Mouse (Mus musculus) spleen, postnatal 36 days (tissue): ENCODE data around the gene Rab31.

ENCODE experiments used
- DNase-seq, 2 experiments: peaks; one replicate each; pipeline ENCODE4 v3.0.0; 2022; ENCODE audit warnings: low spot score in 2 of 2, mixed read lengths in 1 of 2

The Rab31 gene

GRCm38 (mm10) chr17:65666388-65667161 lies 106.0 kb downstream of the Rab31 start:
- peak in 1 of 2 experiments; percentile 17 for DNase-seq

- DNase-seq: no peak
Observed at GRCm38 (mm10) chr17:65665786-65666387, 106.7 kb downstream of the Rab31 start.

- peak; percentile 17 to 52 for DNase-seq
Observed at GRCm38 (mm10) chr17:65663329-65664078, 109.0 kb downstream of the Rab31 start.

GRCm38 (mm10) chr17:65662662-65663061 lies 109.9 kb downstream of the Rab31 start:
- no peak for DNase-seq

GRCm38 (mm10) chr17:65658416-65658815 lies 114.1 kb downstream of the Rab31 start:
- DNase-seq: no peak

GRCm38 (mm10) chr17:65657958-65658357 lies 114.6 kb downstream of the Rab31 start:
- no peak for DNase-seq

- DNase-seq: no peak
Observed at GRCm38 (mm10) chr17:65656731-65657130, 115.8 kb downstream of the Rab31 start.

GRCm38 (mm10) chr17:65656076-65656475 lies 116.5 kb downstream of the Rab31 start:
- DNase-seq: no peak

- DNase-seq: no peak
Observed at GRCm38 (mm10) chr17:65655608-65656007, 116.9 kb downstream of the Rab31 start.

GRCm38 (mm10) chr17:65650598-65650997 lies 122.0 kb downstream of the Rab31 start:
- DNase-seq: no peak

GRCm38 (mm10) chr17:65649175-65649493 lies 123.4 kb downstream of the Rab31 start:
- no peak for DNase-seq

GRCm38 (mm10) chr17:65648371-65649174 lies 124.0 kb downstream of the Rab31 start:
- no peak for DNase-seq

GRCm38 (mm10) chr17:65647961-65648360 lies 124.6 kb downstream of the Rab31 start:
- DNase-seq: no peak

GRCm38 (mm10) chr17:65647226-65647625 lies 125.3 kb downstream of the Rab31 start:
- DNase-seq: no peak

- DNase-seq: no peak
Observed at GRCm38 (mm10) chr17:65643579-65643978, 129.0 kb downstream of the Rab31 start.

GRCm38 (mm10) chr17:65643051-65643521 lies 129.5 kb downstream of the Rab31 start:
- DNase-seq: no peak

GRCm38 (mm10) chr17:65642578-65642991 lies 130.0 kb downstream of the Rab31 start:
- DNase-seq: no peak

GRCm38 (mm10) chr17:65641734-65642218 lies 130.8 kb downstream of the Rab31 start, which contains the start of gene Txndc2:
Gene Txndc2 (minus strand): TSS chr17:65642168.
- DNase-seq: no peak

- no peak for DNase-seq
Observed at GRCm38 (mm10) chr17:65639144-65639543, 133.4 kb downstream of the Rab31 start.

- DNase-seq: no peak
Observed at GRCm38 (mm10) chr17:65635715-65636360, 136.7 kb downstream of the Rab31 start.

GRCm38 (mm10) chr17:65629943-65630342 lies 142.6 kb downstream of the Rab31 start:
- no peak for DNase-seq
